Mouse (Mus musculus): Measurements from ENCODE around the gene Dnah12. TPM values are rescaled to one million over a fixed set of nuclear protein-coding genes. Genes with fewer than 3 reads are reported as not detected.
"Not testable (repeated sequence)": the region's sequence is repeated elsewhere in the genome, so short reads cannot be mapped to it uniquely, and the experiment has no call there.

The Dnah12 gene
- total and polyA plus RNA-seq, 2 experiments from 2014 or later, result 0.21 to 0.60 TPM

- Histone ChIP-seq H3K4me1 (ENCODE audit: insufficient read depth, low read length) (no peaks in the 10 kb centered on the region), H3K9ac (replicated peaks; ENCODE audit: low read length, poor library complexity, severe bottlenecking) (no peak overlapping the region), H3K9me3 (ENCODE audit: low read length) (no peaks in the 10 kb centered on the region), H3K27ac (ENCODE audit: low read depth, low read length) (no peak overlapping the region), H3K4me3 (ENCODE audit: low read depth, low read length) (no peak overlapping the region), H3K27me3 (ENCODE audit: insufficient read depth, low read length) (no peaks in the 10 kb centered on the region), H3K4me2 (ENCODE audit: low read depth, low read length, poor library complexity, severe bottlenecking) (no peak overlapping the region), H3K36me3 (ENCODE audit: insufficient read depth, low read length) (no peaks in the 10 kb centered on the region)
- no peak for TF ChIP-seq CTCF (IDR thresholded peaks at IDR 0.05)
- 53% methylated on average over 3 of the region's 3 CpGs for WGBS
- ATAC-seq (ENCODE audit: low FRiP score) (no peak), DNase-seq (ENCODE audit: low spot score) (no peak)
These were observed 194.2 kb downstream of the Dnah12 start for GRCm38 (mm10) chr14:26887244-26887643.

- H3K9ac ChIP-seq (replicated peaks; ENCODE audit: low read length, poor library complexity, severe bottlenecking), result no peak overlapping the region
- no peak overlapping the region for H3K4me2 ChIP-seq (ENCODE audit: low read depth, low read length, poor library complexity, severe bottlenecking)
- no peaks in the 10 kb centered on the region for H3K27me3 ChIP-seq (ENCODE audit: insufficient read depth, low read length)
- no peak overlapping the region for H3K27ac ChIP-seq (ENCODE audit: low read depth, low read length)
- H3K4me1 ChIP-seq (ENCODE audit: insufficient read depth, low read length), result no peaks in the 10 kb centered on the region
- no peaks in the 10 kb centered on the region for H3K36me3 ChIP-seq (ENCODE audit: insufficient read depth, low read length)
- ATAC-seq (ENCODE audit: low FRiP score), result no peak
- no peak for DNase-seq (ENCODE audit: low spot score)
- TF ChIP-seq CTCF (IDR thresholded peaks at IDR 0.05), result no peak
- WGBS, result 90% methylated on average over 3 of the region's 3 CpGs
- no peaks in the 10 kb centered on the region for H3K9me3 ChIP-seq (ENCODE audit: low read length)
- no peak overlapping the region for H3K4me3 ChIP-seq (ENCODE audit: low read depth, low read length)
These were observed 197.7 kb downstream of the Dnah12 start for GRCm38 (mm10) chr14:26890777-26891176.

GRCm38 (mm10) chr14:26894392-26894791 is 201.3 kb downstream of the Dnah12 start, which contains the start of gene Asb14:
Gene Asb14 (plus strand): TSS chr14:26894557.
- Histone ChIP-seq H3K4me3 (ENCODE audit: low read depth, low read length) (no peak within 1 kb of the TSS), H3K4me1 (ENCODE audit: insufficient read depth, low read length) (no peaks in the 10 kb centered on the region), H3K9ac (replicated peaks; ENCODE audit: low read length, poor library complexity, severe bottlenecking) (no peak within 1 kb of the TSS), H3K36me3 (ENCODE audit: insufficient read depth, low read length) (no peaks in the 10 kb centered on the region), H3K27ac (ENCODE audit: low read depth, low read length) (no peak within 1 kb of the TSS), H3K9me3 (ENCODE audit: low read length) (no peaks in the 10 kb centered on the region), H3K4me2 (ENCODE audit: low read depth, low read length, poor library complexity, severe bottlenecking) (no peak within 1 kb of the TSS), H3K27me3 (ENCODE audit: insufficient read depth, low read length) (no peaks in the 10 kb centered on the region)
- DNase-seq (ENCODE audit: low spot score) (no peak), ATAC-seq (ENCODE audit: low FRiP score) (no peak)
- no peak for TF ChIP-seq CTCF (IDR thresholded peaks at IDR 0.05)
- 94% methylated on average over 4 of the region's 4 CpGs for WGBS

GRCm38 (mm10) chr14:26899490-26899889 is 206.4 kb downstream of the Dnah12 start:
- no peak for TF ChIP-seq CTCF (IDR thresholded peaks at IDR 0.05)
- Histone ChIP-seq H3K4me1 (ENCODE audit: insufficient read depth, low read length) (no peaks in the 10 kb centered on the region), H3K9me3 (ENCODE audit: low read length) (no peaks in the 10 kb centered on the region), H3K4me2 (ENCODE audit: low read depth, low read length, poor library complexity, severe bottlenecking) (no peak overlapping the region), H3K4me3 (ENCODE audit: low read depth, low read length) (no peak overlapping the region), H3K36me3 (ENCODE audit: insufficient read depth, low read length) (no peaks in the 10 kb centered on the region), H3K27me3 (ENCODE audit: insufficient read depth, low read length) (no peaks in the 10 kb centered on the region), H3K9ac (replicated peaks; ENCODE audit: low read length, poor library complexity, severe bottlenecking) (no peak overlapping the region), H3K27ac (ENCODE audit: low read depth, low read length) (no peak overlapping the region)
- no peak for DNase-seq (ENCODE audit: low spot score)
- WGBS, result 83% methylated on average over 2 of the region's 2 CpGs
- ATAC-seq (ENCODE audit: low FRiP score), result no peak

- ATAC-seq (ENCODE audit: low FRiP score) (no peak), DNase-seq (ENCODE audit: low spot score) (no peak)
- H3K9me3 ChIP-seq (ENCODE audit: low read length), result no peaks in the 10 kb centered on the region
- H3K9ac ChIP-seq (replicated peaks; ENCODE audit: low read length, poor library complexity, severe bottlenecking), result no peak overlapping the region
- no peaks in the 10 kb centered on the region for H3K36me3 ChIP-seq (ENCODE audit: insufficient read depth, low read length)
- TF ChIP-seq CTCF (IDR thresholded peaks at IDR 0.05), result no peak
- 92% methylated on average over 12 of the region's 12 CpGs for WGBS
- H3K4me2 ChIP-seq (ENCODE audit: low read depth, low read length, poor library complexity, severe bottlenecking), result no peak overlapping the region
- H3K4me1 ChIP-seq (ENCODE audit: insufficient read depth, low read length), result no peaks in the 10 kb centered on the region
- no peak overlapping the region for H3K27ac ChIP-seq (ENCODE audit: low read depth, low read length)
- H3K27me3 ChIP-seq (ENCODE audit: insufficient read depth, low read length), result no peaks in the 10 kb centered on the region
- no peak overlapping the region for H3K4me3 ChIP-seq (ENCODE audit: low read depth, low read length)
These were observed 207.8 kb downstream of the Dnah12 start for GRCm38 (mm10) chr14:26900893-26901292.

GRCm38 (mm10) chr14:26907401-26907800 is 214.3 kb downstream of the Dnah12 start:
- Histone ChIP-seq H3K4me1 (ENCODE audit: insufficient read depth, low read length) (no peaks in the 10 kb centered on the region), H3K4me2 (ENCODE audit: low read depth, low read length, poor library complexity, severe bottlenecking) (no peak overlapping the region), H3K9ac (replicated peaks; ENCODE audit: low read length, poor library complexity, severe bottlenecking) (no peak overlapping the region), H3K27me3 (ENCODE audit: insufficient read depth, low read length) (no peaks in the 10 kb centered on the region), H3K4me3 (ENCODE audit: low read depth, low read length) (no peak overlapping the region), H3K9me3 (ENCODE audit: low read length) (no peaks in the 10 kb centered on the region), H3K27ac (ENCODE audit: low read depth, low read length) (no peak overlapping the region), H3K36me3 (ENCODE audit: insufficient read depth, low read length) (no peaks in the 10 kb centered on the region)
- no peak for TF ChIP-seq CTCF (IDR thresholded peaks at IDR 0.05)
- 85% methylated on average over 4 of the region's 4 CpGs for WGBS
- DNase-seq (ENCODE audit: low spot score), result no peak
- no peak for ATAC-seq (ENCODE audit: low FRiP score)

- not testable (repeated sequence) for DNase-seq (ENCODE audit: low spot score); H3K4me1 ChIP-seq (ENCODE audit: insufficient read depth, low read length); H3K4me2 ChIP-seq (ENCODE audit: low read depth, low read length, poor library complexity, severe bottlenecking); H3K27me3 ChIP-seq (ENCODE audit: insufficient read depth, low read length); H3K36me3 ChIP-seq (ENCODE audit: insufficient read depth, low read length); ATAC-seq (ENCODE audit: low FRiP score); H3K9me3 ChIP-seq (ENCODE audit: low read length); H3K9ac ChIP-seq (replicated peaks; ENCODE audit: low read length, poor library complexity, severe bottlenecking); H3K4me3 ChIP-seq (ENCODE audit: low read depth, low read length); H3K27ac ChIP-seq (ENCODE audit: low read depth, low read length)
- WGBS, result 46% methylated on average over 9 of the region's 9 CpGs
These were observed 217.4 kb downstream of the Dnah12 start for GRCm38 (mm10) chr14:26910461-26910860.
